Mouse (Mus musculus) forebrain, embryonic 10.5 days (tissue): ENCODE measurements around the gene Spns2. TPM values are rescaled to one million over a fixed set of nuclear protein-coding genes. Genes with fewer than 3 reads are reported as not detected.

Source experiments
- DNase-seq: peaks from one replicate; pipeline ENCODE4 v3.0.0-alpha.2; 2017; ENCODE audit warnings: low spot score; ENCODE audit errors: extremely low spot score
- H3K27ac ChIP-seq: fragments of 300-500 bp; sonication (generic); 2 replicates; pipeline ENCODE4 v1.5.1; 2016; ENCODE audit warnings: mild to moderate bottlenecking
- H3K27me3 ChIP-seq: fragments of 300-500 bp; sonication (generic); 2 replicates; pipeline ENCODE4 v1.6.1; 2016; ENCODE audit warnings: mild to moderate bottlenecking; ENCODE audit not compliant: poor library complexity, severe bottlenecking
- H3K36me3 ChIP-seq: fragments of 300-500 bp; sonication (generic); replicated peaks from 2 replicates; pipeline ENCODE4 v1.6.1; 2016; ENCODE audit warnings: mild to moderate bottlenecking, moderate library complexity
- H3K4me1 ChIP-seq: fragments of 300-500 bp; sonication (generic); 2 replicates; pipeline ENCODE4 v1.6.1; 2016
- H3K4me3 ChIP-seq: fragments of 300-500 bp; sonication (generic); 2 replicates; pipeline ENCODE4 v1.5.1; 2016; ENCODE audit warnings: mild to moderate bottlenecking, moderate library complexity
- H3K9me3 ChIP-seq: fragments of 300-500 bp; sonication (generic); 2 replicates; pipeline ENCODE4 v1.6.1; 2016; ENCODE audit warnings: mild to moderate bottlenecking, moderate library complexity
- WGBS: fragments of 180-500 bp; shearing (Covaris S2); methylation state at CpG from one replicate; pipeline ENCODE4 v1.1.7; 2016; 5-methylcytosine and 5-hydroxymethylcytosine counted together
- polyA plus RNA-seq: library from polyadenylated mRNA; unstranded; fragments of >200 nt; fragmentation: Nextera tagmentation; extraction: Ambion mirVana; gene quantifications from 2 replicates; pipeline ENCODE4 v1.2.1, GENCODE M21; 2016

Gene Spns2
- polyA plus RNA-seq = 2.0 and 3.0 TPM in 2 replicates

GRCm38 (mm10) chr11:72489881-72490301 lies at the start of gene Spns2:
Spns2 (minus strand) TSS chr11:72489904.
- H3K27me3 ChIP-seq = peaks cover 67% of the 10 kb centered on the region

GRCm38 (mm10) chr11:72538811-72539210 lies 49.1 kb upstream of the Spns2 start:
- DNase-seq = no peak
- Histone ChIP-seq H3K4me1 (0 out of 2 replicates have a peak, but pooled peaks cover 6% of the 10 kb centered on the region), H3K4me3 (no peak overlapping the region), H3K27me3 (no peaks in the 10 kb centered on the region), H3K9me3 (0 out of 2 replicates have a peak, but pooled peaks cover 5% of the 10 kb centered on the region), H3K36me3 (no peaks in the 10 kb centered on the region), H3K27ac (no peak overlapping the region)
- WGBS = 91% methylated on average over 7 of the region's 7 CpGs

More at GRCm38 (mm10) chr11:72489881-72490301, at the start of gene Spns2:
- peak within 1 kb of the TSS; percentile 76 for H3K27ac ChIP-seq
- no peaks in the 10 kb centered on the region for H3K9me3 ChIP-seq
- no peaks in the 10 kb centered on the region for H3K36me3 ChIP-seq
- peak within 1 kb of the TSS; percentile 68 for H3K4me3 ChIP-seq
- peak; percentile 84 for DNase-seq
- whole genome bisulfite sequencing = 2% methylated on average over 38 of the region's 42 CpGs
- peaks cover 35% of the 10 kb centered on the region for H3K4me1 ChIP-seq

GRCm38 (mm10) chr11:72538037-72538755 lies 48.5 kb upstream of the Spns2 start:
- 75% methylated on average over 8 of the region's 8 CpGs for WGBS
- H3K4me3 ChIP-seq = no peak overlapping the region
- H3K36me3 ChIP-seq = no peaks in the 10 kb centered on the region
- H3K4me1 ChIP-seq = 0 out of 2 replicates have a peak, but pooled peaks cover 6% of the 10 kb centered on the region
- DNase-seq = no peak
- H3K9me3 ChIP-seq = 0 out of 2 replicates have a peak, but pooled peaks cover 5% of the 10 kb centered on the region
- no peaks in the 10 kb centered on the region for H3K27me3 ChIP-seq
- no peak overlapping the region for H3K27ac ChIP-seq

- H3K9me3 ChIP-seq = 0 out of 2 replicates have a peak, but pooled peaks cover 5% of the 10 kb centered on the region
- no peak overlapping the region for H3K4me3 ChIP-seq
- no peak overlapping the region for H3K27ac ChIP-seq
- no peak for DNase-seq
- H3K4me1 ChIP-seq = 0 out of 2 replicates have a peak, but pooled peaks cover 6% of the 10 kb centered on the region
- H3K27me3 ChIP-seq = no peaks in the 10 kb centered on the region
- H3K36me3 ChIP-seq = no peaks in the 10 kb centered on the region
- 100% methylated on average over 2 of the region's 2 CpGs for WGBS
These were observed 47.8 kb upstream of the Spns2 start for GRCm38 (mm10) chr11:72537503-72537902.

GRCm38 (mm10) chr11:72535519-72535918 lies 45.8 kb upstream of the Spns2 start:
- WGBS = 82% methylated on average over 3 of the region's 3 CpGs
- DNase-seq = no peak
- Histone ChIP-seq H3K27ac (no peak overlapping the region), H3K9me3 (0 out of 2 replicates have a peak, but pooled peaks cover 5% of the 10 kb centered on the region), H3K27me3 (no peaks in the 10 kb centered on the region), H3K4me3 (no peak overlapping the region), H3K4me1 (0 out of 2 replicates have a peak, but pooled peaks cover 6% of the 10 kb centered on the region), H3K36me3 (no peaks in the 10 kb centered on the region)

GRCm38 (mm10) chr11:72532890-72533289 lies 43.2 kb upstream of the Spns2 start:
- no peak for DNase-seq
- 88% methylated on average over 3 of the region's 3 CpGs for WGBS
- no peak overlapping the region for H3K27ac ChIP-seq

GRCm38 (mm10) chr11:72531632-72532031 lies 41.9 kb upstream of the Spns2 start:
- 80% methylated on average over 1 of the region's 1 CpGs for WGBS
- H3K36me3 ChIP-seq = no peaks in the 10 kb centered on the region
- no peak for DNase-seq
- no peak overlapping the region for H3K4me3 ChIP-seq
- H3K27me3 ChIP-seq = no peaks in the 10 kb centered on the region
- 0 out of 2 replicates have a peak, but pooled peaks cover 5% of the 10 kb centered on the region for H3K9me3 ChIP-seq
- H3K27ac ChIP-seq = no peak overlapping the region
- no peaks in the 10 kb centered on the region for H3K4me1 ChIP-seq

More at GRCm38 (mm10) chr11:72532890-72533289, 43.2 kb upstream of the Spns2 start:
- Histone ChIP-seq H3K9me3 (0 out of 2 replicates have a peak, but pooled peaks cover 5% of the 10 kb centered on the region), H3K36me3 (no peaks in the 10 kb centered on the region), H3K27me3 (no peaks in the 10 kb centered on the region), H3K4me3 (no peak overlapping the region), H3K4me1 (no peaks in the 10 kb centered on the region)

- Histone ChIP-seq H3K4me3 (no peak overlapping the region), H3K4me1 (no peaks in the 10 kb centered on the region), H3K27me3 (no peaks in the 10 kb centered on the region), H3K9me3 (0 out of 2 replicates have a peak, but pooled peaks cover 5% of the 10 kb centered on the region), H3K27ac (no peak overlapping the region), H3K36me3 (no peaks in the 10 kb centered on the region)
- WGBS = 84% methylated on average over 5 of the region's 5 CpGs
- DNase-seq = no peak
These were observed 41.4 kb upstream of the Spns2 start for GRCm38 (mm10) chr11:72531144-72531543.

GRCm38 (mm10) chr11:72526190-72526589 lies 36.5 kb upstream of the Spns2 start:
- no peaks in the 10 kb centered on the region for H3K36me3 ChIP-seq
- DNase-seq = no peak
- no peak overlapping the region for H3K4me3 ChIP-seq
- WGBS = 89% methylated on average over 4 of the region's 4 CpGs
- H3K27me3 ChIP-seq = no peaks in the 10 kb centered on the region
- no peaks in the 10 kb centered on the region for H3K4me1 ChIP-seq
- no peaks in the 10 kb centered on the region for H3K9me3 ChIP-seq
- H3K27ac ChIP-seq = no peak overlapping the region

GRCm38 (mm10) chr11:72523711-72524110 lies 34.0 kb upstream of the Spns2 start:
- DNase-seq = no peak
- H3K27me3 ChIP-seq = no peaks in the 10 kb centered on the region
- no peaks in the 10 kb centered on the region for H3K4me1 ChIP-seq
- no peaks in the 10 kb centered on the region for H3K36me3 ChIP-seq
- 70% methylated on average over 4 of the region's 4 CpGs for WGBS
- H3K27ac ChIP-seq = no peak overlapping the region
- no peak overlapping the region for H3K4me3 ChIP-seq
- no peaks in the 10 kb centered on the region for H3K9me3 ChIP-seq

- no peaks in the 10 kb centered on the region for H3K4me1 ChIP-seq
- WGBS = 92% methylated on average over 5 of the region's 5 CpGs
- no peak for DNase-seq
These were observed 32.9 kb upstream of the Spns2 start for GRCm38 (mm10) chr11:72522616-72523041.

GRCm38 (mm10) chr11:72521598-72522541 lies 32.2 kb upstream of the Spns2 start:
- Histone ChIP-seq H3K9me3 (no peaks in the 10 kb centered on the region), H3K27ac (no peak overlapping the region), H3K36me3 (no peaks in the 10 kb centered on the region), H3K4me1 (no peaks in the 10 kb centered on the region), H3K4me3 (no peak overlapping the region), H3K27me3 (no peaks in the 10 kb centered on the region)
- DNase-seq = no peak
- WGBS = 85% methylated on average over 5 of the region's 5 CpGs

More at GRCm38 (mm10) chr11:72522616-72523041, 32.9 kb upstream of the Spns2 start:
- no peaks in the 10 kb centered on the region for H3K27me3 ChIP-seq
- H3K4me3 ChIP-seq = no peak overlapping the region
- H3K36me3 ChIP-seq = no peaks in the 10 kb centered on the region
- H3K27ac ChIP-seq = no peak overlapping the region
- H3K9me3 ChIP-seq = no peaks in the 10 kb centered on the region
